Mouse (Mus musculus) ES-E14 (cell line): ENCODE results near the gene Alg9.

ENCODE experiments used
- HCFC1 ChIP-seq: IDR thresholded peaks from 2 replicates; pipeline ENCODE4 v1.6.1; 2012; ENCODE audit warnings: low read length, inconsistent platforms, borderline replicate concordance; ENCODE audit not compliant: insufficient read depth
- MAFK ChIP-seq: IDR thresholded peaks from 2 replicates; pipeline ENCODE4 v1.6.1; 2014; ENCODE audit warnings: mild to moderate bottlenecking, low read depth, low read length, inconsistent platforms; ENCODE audit not compliant: insufficient read depth
- ZNF384 ChIP-seq: IDR thresholded peaks from 2 replicates; pipeline ENCODE4 v1.6.1; 2012; ENCODE audit warnings: low read depth, low read length, inconsistent platforms

DNA sequence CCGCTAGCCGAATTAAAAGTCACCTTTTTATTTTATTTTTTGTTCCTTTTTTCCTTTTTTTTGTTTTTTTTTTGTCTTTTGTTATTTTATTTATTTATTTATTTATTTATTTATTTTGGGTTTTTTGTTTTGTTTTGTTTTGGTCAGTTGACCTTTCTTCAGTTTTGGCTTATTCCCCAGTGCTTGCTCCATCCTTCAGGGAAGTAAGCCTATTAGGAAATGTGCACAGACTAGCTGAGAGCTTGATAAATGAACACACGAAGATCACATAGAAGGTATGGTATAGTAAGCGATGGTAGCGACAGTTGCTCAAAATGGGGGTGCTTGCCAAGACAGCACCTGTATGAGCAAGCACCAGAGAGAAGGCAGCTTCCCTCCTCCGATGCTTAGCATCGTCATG lies 22.8 kb downstream of the Alg9 start:
- no peak for TF ChIP-seq ZNF384
- no peak for TF ChIP-seq MAFK
- no peak for TF ChIP-seq HCFC1
